Mouse (Mus musculus): ENCODE measurements around the gene Kri1.
"Not testable (repeated sequence)": the region's sequence is repeated elsewhere in the genome, so short reads cannot be mapped to it uniquely, and the experiment has no call there.

The Kri1 gene

DNA sequence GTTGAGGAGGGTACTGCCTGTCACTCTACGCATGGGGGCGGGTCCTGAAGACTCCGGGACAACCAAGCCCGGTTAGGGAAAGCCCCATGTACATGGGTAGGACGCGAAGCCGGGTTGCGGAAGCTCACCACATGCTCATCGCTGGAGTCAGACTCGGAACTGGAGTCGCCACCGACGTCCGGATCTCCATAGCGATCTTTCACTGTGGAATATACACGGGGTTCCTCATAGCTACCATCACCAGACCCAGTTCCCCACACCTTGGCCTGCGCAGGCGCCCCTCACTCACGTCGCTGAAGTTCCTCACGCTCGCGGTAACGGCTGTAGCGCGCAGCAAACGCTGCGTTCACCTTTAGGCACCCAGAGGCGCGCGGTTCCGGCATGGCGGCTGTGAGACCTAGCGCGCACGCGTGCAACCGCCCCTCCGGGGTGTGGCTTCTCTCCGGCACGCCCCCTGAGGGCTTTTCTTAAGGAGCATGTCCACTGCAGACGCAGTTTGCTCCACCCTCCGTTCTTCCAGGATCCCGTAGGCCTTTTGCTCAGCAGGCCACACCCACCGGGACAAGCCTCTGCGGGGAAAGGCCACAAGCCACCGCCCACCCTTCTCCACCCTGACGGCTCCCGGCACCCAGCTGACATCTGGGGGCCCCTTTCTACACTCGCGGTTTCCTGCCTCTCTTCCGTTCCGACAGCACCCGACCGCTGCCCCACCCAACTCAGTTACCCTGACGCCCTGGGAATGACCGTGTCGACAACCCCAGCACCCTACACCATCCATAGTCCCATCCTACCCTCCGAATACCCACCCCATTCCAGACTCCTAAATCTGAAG, at the start of gene Kri1:
Gene Kri1, minus strand, starts transcription at position 399 of the 832 bp plus-strand sequence.
- DNase-seq (ENCODE audit: low read depth, low spot score) = peak; percentile 99

DNA sequence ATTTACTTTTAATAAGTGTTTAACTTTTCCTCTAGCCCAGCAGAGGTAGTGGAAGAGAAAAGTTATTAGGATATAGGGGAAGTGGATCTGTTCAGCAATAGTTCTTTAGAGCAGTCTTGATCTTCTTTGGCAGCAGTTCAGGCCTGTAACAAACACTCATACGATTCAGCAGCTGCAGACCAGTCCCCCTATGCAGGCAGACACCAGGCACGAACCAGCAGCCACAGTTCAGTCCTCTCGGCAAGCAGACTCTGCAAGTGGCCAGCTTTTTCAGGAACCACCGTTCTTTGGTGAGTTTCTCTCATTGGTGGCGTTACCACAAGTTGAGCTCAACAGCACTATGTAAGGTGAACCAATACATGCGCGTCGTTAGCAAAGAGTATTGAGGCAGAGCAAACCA, 48.7 kb upstream of the Kri1 start:
- DNase-seq (ENCODE audit: low read depth, low spot score) = no peak

DNA sequence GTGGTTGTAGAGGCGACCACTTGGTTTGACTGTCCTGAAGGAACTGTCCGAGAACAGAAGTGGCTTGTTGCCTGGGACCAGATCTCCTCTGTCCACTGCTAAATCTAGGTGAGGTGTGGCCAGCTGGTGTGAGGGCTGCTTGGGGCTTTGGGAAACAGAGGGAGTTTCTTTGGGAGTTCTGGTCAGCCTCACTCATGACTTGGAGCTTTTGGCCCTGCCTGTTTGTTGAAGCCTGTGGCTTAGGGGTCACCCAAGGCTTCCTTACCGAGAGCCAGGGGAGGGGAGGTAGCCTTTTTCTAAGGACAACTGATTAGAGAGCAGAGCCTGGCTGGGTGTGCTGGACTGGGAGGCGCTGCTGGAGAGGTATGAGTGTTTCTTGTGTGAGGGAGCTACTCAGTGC, 47.6 kb upstream of the Kri1 start:
- no peak for DNase-seq (ENCODE audit: low read depth, low spot score)

DNA sequence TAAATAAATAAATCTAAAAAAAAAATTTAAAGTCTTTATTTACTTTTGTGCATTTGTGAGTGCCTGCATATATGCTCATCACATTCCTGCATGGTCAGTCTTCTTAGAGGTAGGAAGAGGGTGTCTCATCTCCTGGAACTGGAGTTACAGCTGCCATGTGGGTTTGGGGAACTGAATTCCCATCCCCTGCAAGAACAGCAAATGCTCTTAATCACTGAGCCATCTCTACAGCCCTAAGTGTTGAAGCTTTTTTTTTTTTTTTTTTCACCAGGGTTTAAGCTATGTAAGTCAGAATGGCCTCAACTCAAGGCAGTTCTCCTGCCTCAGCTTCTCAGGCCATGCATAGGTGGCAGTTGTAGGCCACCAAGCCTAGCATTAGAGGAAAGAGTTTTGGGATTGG, 47.0 kb upstream of the Kri1 start:
- no peak for DNase-seq (ENCODE audit: low read depth, low spot score)

DNA sequence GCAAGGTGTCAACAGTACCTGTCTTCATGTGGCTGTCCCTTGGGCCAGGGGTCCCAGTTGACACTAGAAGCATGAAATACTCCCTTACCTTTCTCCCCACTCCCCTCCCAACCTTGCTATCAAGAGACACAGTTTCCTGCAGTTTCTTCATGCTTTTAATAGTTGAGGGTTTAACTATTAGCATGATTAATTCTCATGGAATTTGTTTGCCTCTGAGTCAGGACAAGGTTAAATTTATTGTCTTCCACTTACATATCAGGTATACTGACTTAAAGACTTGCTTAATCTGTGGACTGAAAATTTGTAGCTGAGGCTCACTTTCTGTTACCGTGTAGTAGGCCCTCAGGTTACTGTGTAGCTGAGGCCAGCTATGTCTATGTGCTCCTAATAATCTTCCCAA, 45.8 kb upstream of the Kri1 start:
- DNase-seq (ENCODE audit: low read depth, low spot score) = no peak

DNA sequence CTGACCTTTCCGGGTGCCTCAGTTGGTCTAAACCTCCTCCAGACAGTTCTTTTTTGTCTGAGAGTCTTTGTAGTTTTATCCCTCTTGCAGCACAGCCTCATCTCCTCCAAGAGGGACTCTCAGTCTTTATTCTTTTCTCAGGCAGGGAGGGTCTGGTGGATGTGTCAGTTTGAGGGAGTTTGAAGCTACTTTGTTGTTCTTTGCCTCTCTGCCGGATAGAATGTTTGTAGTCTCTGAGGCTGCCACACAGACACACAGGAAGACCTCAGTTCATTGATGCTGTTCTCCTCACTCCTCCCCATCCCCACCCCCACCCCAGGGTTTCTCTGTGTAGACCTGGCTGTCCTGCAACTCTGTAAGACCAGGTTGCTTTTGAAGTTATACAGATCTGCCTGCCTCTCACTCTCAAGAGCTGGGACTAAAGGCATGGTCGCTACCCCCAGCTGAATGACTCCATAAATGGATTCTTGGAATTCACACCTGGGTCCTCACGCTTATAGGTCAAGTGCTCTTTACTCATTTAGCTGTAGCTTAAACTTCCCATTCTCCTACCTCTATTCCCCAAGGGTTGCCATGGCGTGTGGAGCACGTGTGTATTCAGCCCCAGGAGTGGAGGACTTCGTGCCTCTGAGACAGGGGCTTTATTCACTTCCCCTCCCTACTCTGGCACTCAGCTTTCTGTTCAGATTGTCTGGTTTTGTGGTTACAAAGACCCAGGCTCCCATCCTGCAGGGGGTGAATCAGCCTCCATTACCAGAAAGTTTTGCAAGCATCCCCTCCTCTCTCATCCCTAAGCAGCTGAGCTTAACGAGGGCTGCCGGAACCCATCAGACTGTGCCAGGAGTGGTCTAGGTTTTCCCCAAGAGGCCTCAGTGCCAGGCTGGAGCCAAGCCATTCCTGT, 44.6 kb upstream of the Kri1 start:
- no peak for DNase-seq (ENCODE audit: low read depth, low spot score)

DNA sequence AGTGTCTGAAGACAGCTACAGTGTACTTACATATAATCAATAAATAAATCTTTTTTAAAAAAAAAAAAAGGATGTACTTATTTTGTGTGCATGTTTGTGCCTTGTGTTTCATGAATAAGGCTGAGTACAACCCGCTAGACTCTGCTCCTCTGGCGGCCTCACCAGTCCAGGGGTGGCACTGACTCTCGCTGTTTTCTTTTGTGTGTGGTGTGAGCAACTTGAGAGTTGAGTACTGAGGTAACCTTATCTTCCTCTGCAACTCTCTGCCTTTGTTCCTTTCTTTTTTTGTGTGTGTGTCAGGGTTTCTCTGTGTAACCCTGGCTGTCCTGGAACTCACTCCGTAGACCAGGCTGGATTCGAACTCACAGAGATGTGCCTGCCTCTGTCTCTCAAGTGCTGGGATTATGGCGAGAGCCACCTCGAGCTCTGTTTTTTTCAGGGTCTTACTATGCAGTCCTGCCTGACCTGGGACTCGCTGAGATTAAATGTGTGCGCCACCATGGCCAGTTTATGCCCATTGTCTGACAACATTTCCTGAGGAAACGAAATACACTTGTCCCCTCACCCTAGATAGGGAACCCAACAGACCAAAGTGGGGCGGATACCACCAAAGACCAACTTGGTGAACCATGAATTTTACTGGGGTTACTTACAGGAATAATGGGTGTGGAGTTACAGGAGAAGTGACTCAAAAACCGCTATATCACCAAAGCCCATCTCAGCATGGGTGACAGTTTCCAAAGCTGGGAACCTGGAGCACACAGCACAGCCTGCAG, 43.8 kb upstream of the Kri1 start:
- no peak for DNase-seq (ENCODE audit: low read depth, low spot score)

DNA sequence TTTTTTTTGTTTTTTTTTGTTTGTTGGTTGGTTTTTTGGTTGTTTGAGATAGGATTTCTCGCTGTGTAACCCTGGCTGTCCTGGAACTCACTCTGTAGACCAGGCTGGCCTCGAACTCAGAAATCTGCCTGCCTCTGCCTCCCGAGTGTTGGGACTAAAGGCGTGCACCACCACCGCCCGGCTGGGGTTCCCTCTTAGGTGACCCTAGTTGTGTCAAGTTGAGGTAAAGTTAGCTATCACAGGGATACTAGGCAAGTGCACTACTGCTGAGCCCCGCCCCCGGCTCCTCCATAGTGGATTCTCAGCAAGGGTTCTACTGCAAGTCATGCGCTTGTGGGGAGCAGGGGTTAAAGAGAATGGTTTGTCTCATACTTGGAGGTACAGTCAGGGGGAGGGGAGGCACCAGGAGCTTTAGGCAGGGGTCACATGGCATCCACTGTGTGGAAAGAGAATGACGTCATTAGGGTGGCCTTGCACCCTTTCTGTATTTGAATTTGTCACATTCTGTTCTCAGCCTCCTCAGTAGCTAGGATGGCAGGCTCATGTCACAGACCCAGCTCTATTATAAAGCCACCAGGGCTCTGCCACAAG, 42.0 kb upstream of the Kri1 start:
- DNase-seq (ENCODE audit: low read depth, low spot score) = no peak

DNA sequence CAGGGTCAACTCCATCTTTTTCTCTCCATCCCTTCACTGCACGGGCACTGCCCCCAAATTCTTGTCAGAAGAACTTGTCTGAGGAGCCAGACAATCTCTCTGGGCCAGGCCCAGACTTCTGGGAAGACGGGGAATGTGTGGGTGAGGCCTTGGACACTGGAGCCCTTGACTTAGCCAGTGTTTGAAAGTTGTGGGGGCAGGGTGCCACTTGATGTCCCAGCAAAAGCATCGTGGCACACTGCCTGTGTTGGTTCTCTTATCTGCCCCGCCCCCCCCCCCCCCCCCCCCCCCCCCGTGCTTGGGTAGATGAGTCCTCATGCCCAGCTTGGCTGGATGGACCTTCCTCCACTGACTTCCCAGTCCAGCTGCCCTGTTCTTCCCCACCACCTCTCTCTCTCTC, 41.3 kb upstream of the Kri1 start:
- no peak for DNase-seq (ENCODE audit: low read depth, low spot score)

DNA sequence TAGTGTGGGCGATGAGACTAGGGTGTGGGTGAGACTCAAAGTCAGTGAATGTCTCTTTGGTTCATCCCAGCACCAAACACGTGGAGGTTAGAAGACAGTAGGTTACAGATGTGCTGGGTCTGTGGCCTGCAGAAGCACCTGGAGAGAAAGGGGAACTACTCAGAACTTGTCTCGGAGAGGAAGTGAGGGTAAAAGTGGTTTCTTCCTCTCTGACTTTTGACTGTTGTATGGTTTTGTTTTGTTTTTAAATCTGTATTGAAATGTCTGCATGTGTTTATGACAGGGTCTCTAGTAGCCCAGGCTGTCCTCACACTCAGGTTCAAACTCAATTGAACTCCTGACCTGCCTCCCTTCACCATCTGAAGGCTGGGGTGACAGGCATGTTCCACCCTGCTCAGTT, 40.3 kb upstream of the Kri1 start:
- no peak for DNase-seq (ENCODE audit: low read depth, low spot score)

DNA sequence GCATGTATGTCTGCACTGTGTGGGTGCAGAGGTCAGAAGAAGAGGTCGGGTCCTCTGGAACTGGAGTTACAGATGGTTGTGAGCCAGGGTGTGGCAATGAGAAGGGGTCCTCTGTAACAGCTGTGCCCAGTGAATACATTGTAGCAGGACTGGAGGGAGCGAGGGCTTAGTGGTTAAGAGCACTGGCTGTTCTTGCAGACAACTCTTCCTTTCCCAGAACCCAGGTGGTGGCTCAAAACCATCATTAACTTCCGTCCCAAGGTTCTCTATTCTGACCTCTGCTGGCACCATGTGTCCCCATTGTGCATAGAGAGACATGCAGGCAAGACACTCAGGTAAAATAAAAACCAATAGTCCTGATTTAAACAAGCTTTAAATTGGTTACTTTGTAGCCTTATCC, 39.8 kb upstream of the Kri1 start:
- DNase-seq (ENCODE audit: low read depth, low spot score) = no peak

DNA sequence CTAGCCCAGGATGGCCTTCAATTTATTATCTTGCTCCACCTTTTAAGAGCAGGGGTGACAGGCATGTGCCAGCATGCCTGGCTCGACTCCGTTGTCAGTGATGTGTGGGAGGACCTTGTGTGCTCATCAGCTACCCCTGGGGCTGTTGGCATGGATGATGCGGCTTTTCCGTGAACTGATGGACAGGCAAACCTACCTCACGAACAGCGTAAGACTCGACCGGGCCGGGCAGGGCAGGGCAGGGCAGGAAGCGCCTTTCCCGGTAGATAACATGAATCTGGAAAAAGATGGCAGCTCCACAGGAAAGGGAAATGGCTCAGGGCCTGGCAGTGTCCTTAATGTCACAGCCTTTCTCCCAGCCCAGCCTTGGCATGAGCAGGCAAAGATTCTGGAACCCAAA, 36.5 kb upstream of the Kri1 start:
- no peak for DNase-seq (ENCODE audit: low read depth, low spot score)

DNA sequence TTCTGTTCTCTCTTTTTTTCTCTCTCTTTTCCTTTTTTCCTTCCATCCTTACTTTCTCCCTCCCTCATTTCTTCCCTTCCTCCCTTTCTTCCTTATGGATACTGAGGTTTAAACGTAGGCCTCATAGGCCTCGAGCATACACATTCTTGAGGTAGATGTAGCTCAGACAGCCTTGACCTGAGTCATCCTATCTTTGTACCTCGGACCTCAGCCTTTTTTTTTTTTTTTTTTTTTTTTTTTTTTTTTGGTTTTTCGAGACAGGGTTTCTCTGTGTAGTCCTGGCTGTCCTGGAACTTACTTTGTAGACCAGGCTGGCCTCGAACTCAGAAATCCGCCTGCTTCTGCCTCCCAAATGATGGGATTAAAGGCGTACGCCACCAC, 35.1 kb upstream of the Kri1 start:
- not testable (repeated sequence) for DNase-seq (ENCODE audit: low read depth, low spot score)

DNA sequence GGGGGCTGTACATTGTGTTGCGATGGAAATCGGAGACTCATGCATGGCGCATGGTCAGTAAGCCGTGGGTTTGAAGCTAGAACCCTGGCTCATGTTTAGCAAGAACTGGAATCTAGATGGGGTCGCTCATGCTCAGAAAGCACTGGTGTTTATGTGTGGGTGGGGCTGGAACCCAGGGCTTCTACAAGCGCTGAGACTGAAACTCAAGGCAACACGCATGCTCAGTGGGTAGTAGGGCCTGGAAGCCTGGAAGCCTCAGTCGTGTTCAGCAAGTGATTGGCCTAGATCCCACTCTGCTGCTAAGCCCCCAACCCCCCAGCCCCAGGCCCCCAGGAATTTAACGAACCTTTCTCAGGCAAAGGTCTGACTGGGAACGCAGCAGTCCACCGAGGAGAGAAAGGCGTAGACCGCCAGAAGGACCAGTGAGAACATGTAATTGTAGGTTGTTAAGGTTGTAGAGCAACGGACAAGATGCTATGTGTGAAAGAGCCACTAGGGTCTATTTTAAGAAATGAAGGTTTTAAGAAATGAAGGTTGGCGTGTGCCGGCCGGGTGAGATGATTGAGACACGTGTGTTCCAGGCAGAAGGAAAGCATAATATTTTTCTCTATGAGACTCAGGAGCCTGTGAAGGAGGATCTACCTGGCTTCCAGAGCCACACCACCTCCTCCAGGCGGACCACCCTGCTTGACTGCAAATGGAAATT, 34.6 kb upstream of the Kri1 start:
- peak; percentile 52 for DNase-seq (ENCODE audit: low read depth, low spot score)

DNA sequence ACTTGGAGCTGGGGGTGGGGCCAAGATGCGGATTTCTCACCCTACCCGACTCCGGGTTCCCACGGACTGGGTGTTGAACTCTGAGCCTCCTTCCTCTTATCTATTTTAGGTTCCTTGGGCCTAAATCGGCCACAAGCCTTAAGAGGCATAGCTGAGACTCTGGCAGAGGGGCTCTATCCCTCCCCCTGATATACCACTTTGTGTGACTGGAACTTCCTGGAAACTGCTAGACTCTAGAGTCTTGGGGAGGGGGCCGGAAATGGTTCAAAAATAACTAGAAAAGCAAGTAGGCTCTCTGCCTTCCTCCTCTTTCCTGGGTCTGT, 33.7 kb upstream of the Kri1 start:
- peak; percentile 61 for DNase-seq (ENCODE audit: low read depth, low spot score)

DNA sequence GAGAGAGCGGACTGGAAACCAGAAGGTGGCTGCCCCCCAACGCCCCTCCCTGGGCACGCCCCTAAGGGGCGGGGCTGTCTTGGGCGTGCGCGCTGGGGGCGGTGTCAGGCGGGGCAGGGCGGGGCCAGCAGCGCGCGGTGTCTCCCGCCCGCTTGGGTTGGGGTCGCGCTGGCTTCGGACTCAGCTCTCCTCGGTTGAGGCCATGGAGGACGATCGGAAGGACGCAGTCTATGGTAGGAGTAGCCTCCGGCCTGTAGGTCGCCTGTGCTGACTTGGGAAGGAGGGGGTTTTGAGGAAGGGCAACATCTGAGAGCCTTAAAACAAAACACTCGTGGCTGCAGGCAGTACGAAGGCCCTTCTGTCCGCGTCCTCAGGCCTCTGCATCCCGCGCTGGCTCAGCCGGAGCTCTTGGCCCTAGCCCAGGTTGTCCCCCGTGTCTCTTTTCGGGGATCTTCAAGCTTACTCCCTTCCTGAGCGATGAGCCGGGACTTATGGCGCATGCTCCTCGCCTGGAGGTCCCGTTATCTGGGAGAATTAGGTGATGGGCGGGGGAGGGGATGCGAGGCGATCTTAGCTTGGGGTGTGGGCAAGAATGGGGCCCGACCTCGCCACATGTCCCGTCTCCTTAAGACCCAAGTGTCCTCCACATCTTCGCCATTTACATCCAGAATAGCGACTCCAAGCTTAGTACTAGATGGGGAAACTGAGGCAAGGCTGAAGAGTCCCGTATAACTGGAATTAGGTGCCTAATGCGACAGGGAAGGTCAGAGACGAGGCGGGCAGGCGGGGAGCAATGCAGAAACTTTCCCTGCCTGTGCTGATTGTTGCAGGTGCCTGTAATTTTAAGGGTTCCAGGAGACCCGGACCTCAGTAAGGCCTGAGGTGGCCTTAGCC, 33.1 kb upstream of the Kri1 start, which contains the start of gene Slc44a2:
Gene Slc44a2, plus strand, starts transcription at position 80 of the 894 bp plus-strand sequence.
- DNase-seq (ENCODE audit: low read depth, low spot score) = peak; percentile 83

DNA sequence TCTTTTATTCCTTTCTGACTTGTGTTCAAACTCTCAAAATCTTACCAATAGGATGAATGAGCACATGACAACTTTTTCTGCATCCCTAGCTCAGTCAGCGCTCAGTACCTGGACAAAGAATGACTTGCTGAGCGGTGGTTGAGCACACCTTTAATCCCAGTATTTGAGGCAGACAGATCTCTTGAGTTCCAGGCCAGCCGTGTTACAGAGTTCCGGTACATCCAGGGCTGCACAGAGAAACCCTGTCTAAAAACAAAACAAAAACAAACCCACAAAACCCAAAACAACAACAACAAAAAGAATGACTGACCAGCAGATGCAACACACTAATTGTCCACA, 32.5 kb upstream of the Kri1 start:
- DNase-seq (ENCODE audit: low read depth, low spot score) = no peak

DNA sequence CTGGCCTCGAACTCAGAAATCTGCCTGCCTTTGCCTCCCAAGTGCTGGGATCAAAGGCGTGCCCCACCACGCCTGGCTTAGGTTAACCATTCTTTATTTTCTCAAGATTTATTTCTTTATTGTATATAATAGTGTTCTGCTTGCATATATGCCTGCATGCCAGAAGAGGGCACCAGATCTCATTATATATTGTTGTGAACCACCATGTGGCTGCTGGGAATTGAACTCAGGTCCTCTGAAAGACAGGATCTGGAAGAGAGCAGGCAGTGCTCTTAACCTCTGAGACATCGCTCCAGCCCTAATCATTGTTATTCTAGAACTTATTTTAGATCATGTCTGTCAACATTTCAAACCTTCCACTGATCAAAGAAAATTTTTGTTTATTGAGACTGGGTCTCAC, 31.7 kb upstream of the Kri1 start:
- peak; percentile 46 for DNase-seq (ENCODE audit: low read depth, low spot score)

DNA sequence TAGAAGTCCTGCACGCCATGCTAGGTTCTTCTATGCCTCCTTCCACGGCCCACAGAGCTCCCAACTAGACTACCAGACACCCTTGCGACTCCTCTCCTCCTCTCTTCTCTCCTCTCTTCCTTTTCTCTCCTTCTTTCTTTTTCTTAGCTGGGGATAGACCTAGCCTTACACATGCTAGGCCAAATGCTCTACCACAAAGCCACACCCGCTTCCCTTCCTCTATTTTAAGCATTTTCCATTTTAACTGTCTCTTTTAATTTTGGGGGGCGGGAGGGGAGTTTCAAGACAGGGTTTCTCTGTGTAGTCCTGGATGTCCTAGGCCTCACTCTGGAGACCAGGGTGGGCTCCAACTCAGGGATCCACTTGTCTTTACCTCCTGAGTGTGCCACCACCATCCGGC, 31.0 kb upstream of the Kri1 start:
- DNase-seq (ENCODE audit: low read depth, low spot score) = no peak

DNA sequence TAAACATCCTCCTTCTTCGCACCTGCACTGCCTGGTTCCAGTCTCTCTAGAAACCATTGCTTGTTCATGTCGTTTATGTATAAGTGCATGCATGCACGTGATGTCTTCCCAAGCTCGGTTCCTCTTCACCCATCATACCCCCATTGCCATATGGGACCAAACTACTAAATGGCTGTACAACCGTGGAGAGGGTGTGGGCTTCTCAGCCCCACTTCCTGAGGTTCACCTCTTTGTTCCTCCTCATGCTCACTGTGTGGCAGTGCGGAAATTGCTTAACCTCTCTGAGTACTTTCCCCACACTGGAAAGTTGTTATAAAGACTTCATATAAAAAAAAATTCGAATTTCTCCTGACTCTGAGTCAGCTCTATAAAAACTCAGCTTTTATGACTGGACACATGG, 28.9 kb upstream of the Kri1 start:
- no peak for DNase-seq (ENCODE audit: low read depth, low spot score)
